Mouse (Mus musculus) lung, adult 18-20 months (tissue): ENCODE data around the gene Rpgrip1l.

Experiments
- DNase-seq, 2 experiments: peaks; one replicate each; pipeline ENCODE4 v3.0.0; 2022; ENCODE audit warnings: mixed read lengths in 2 of 2

The Rpgrip1l gene

DNA sequence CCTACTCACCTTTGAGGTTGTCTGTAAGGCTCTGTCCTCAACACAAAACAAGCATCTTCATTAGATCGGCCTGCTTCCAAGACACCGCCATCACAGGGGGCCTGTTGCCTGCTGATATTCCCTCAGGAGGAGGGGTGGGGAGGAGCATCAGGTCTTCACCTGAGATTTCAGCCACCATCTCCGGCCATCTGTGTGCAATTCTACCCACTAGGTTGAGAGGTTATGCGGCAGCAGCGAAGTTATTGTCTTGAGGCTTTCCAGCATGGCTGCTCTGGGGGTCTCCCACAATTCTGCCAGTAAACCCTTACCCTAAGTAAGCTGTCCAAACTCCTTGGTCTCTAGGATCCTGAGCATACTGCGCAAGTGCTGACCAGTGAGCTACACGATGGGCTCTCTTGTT is 113.2 kb downstream of the Rpgrip1l start, which contains the start of gene Aktip:
Gene Aktip (minus strand): TSS at position 101 of the 400 bp plus-strand sequence.
- no peak for DNase-seq

DNA sequence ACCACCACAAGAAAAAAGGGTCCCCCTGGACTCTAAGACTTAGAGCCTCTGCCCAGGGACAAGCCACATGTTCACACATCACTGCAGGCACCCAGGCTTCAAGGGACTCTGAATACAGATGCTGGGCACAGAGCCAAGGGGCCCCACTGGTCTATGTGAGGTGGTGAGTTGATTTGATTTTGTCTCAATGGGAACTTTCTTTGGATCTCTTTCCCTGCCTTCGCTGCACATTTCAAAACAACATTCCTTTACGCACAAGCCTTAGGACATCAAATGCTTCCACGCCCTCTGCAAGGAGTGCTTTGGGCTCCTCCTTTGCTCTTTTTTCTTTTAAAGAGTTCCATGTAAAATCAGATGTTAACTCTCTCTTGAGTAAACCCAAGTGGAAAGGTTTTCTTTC is 115.0 kb downstream of the Rpgrip1l start:
- no peak for DNase-seq

DNA sequence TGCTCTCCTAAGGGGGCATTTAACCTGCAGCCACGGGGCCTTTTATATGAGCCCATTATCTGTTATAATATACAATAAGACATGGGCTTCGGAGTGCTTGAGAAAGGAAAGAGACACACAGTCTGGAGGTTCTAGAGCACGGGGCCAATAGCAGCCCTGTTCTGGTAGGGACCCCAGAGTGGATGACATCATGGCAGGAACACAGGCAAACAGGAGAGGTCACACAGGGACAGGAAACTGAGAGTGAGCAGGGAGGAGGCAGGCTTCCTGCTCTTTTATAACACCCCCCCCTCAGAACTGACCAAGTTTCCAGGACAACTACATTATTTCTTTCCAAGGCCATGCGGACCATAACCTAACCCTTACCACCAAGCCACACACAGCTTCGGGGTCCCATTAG is 115.8 kb downstream of the Rpgrip1l start:
- no peak for DNase-seq

DNA sequence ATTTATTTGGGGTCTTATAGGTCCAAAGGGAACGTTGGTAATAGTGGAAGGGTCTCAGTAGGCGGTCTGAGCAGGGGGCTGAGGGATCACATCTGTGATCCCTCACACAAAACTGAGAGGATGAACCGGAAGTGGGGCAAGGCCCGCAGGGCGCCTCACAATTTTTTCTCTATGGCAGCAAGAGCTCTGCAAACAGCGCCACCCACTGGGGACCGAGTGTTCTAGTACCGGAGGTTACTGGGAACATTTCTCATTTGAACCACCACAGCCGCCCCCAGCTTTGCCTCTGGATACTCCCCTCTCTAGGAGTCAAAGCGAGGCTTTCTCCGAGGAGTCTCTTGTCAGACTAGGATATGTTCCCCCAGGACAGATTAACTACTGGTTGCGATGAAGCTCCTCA is 116.4 kb downstream of the Rpgrip1l start:
- DNase-seq: no peak

DNA sequence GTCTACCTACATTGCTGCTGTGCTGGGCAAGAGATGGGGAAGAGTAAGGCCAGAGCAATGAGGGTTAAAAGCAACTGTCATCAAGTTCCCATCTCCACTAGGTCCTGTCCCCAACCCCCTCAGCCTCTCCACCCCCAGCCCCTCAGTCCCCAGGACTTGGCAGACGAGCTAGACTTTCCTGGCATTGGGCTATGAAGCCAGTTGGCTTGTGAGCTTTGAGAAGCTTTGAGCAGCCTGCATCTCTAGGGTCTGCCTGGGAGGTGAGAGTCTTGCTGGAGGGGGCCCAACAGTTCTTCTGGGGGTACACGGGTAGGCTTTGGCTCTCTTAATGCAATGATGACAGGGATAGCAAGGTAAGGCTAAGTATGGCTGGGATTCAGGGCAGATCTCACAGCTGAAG is 119.0 kb downstream of the Rpgrip1l start:
- DNase-seq: no peak

DNA sequence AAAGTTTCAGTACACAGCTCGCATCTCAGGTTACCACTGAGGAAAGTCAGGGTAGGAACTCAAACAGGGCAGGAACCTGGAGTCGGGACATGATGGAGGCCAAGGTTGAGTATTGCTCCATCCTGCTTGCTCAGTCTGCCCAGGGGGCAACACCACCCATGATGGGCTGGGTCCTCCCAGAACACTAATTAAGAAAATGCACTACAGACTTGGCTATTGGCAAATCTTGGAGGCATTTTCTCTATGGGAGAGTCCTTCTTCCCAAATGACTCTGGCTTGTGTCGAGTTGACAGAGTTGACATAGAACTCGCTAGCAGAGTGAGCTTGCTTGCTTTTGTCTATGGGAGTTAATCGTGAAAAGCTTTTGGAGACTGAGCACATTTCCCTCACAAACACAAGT is 120.1 kb downstream of the Rpgrip1l start:
- DNase-seq: no peak

DNA sequence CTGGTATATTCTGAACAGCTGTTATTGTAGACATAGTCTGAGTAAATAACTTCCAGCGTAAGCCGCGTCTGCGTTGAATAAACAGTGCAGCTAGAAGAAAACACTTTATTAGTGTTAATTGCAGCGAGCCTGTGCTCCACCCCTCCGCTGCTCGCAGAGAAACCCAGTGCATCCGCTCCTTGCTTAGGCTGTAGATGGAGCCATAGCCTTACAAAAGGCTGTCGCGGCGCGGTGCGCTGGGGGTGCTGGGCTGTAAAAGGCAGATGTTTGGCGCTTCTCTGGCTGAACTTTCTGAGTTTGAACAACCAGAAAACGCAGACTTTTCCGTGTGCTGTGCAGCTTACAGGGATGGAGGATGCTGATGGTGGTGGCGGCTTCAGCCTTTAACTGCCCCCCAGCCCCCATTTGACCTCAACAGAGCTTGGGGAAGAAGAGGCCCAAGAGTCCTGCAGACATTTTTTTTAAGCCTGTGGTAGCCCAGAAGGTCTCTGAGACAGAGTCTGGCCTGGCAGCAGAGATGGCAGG is 122.2 kb downstream of the Rpgrip1l start:
- peak; percentile 19 to 50 for DNase-seq

DNA sequence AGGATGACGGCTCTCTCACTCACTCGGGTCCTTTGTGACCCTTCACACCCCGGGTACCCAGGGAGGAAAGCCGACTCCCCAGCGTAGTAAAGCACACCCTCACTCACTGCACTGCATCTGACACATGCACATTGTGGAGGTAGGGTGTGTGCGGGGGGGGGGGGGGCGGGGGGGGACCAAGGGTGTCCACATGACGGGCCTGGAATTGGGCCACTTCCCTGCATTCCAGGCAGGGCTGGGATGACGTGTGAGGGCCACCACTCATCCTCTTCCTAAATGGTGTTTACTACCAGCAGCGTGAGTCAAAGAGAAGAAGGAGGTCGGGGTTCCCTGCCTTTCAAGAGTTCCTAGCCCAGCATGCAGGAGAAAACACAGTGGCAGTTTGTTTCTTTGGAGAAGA is 124.9 kb downstream of the Rpgrip1l start:
- DNase-seq: no peak

DNA sequence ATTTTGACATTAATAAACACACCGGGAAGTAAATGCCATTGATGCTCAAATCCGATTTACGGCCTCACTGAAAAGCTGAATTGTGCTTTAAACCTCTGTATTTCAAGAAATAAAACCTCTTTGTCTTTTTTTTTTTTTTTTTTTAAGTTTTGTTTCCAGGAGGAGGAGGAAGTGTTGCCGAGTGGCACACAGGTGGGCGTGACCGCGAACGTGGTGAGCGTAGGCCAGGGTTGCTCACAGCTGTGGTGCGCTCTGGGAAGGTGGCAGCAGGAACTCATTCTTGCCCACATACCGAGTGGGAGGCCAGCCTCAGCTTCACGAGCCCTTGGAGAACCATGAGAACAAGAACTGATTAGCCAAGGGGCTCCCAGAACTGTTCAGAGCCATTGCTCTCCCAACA is 126.7 kb downstream of the Rpgrip1l start:
- no peak for DNase-seq

DNA sequence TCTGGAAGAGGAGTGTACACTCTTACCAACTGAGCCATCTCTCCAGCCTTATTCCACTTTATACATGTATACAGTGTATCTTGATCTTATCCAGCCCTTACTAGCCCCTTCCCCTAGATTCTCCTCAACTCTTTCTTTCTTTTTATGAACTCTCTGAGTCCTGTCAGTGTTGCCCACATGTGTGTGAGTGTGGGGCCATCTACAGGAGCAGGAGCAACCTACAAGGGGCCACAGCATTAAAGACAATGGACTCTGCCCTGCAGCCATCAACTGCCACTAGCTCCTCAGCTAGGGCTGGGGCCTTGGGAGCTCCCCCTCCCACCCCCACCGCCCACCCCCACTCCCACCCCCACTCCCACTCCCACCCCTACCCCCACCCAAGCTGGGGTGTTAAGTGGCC is 135.4 kb downstream of the Rpgrip1l start:
- no peak for DNase-seq

DNA sequence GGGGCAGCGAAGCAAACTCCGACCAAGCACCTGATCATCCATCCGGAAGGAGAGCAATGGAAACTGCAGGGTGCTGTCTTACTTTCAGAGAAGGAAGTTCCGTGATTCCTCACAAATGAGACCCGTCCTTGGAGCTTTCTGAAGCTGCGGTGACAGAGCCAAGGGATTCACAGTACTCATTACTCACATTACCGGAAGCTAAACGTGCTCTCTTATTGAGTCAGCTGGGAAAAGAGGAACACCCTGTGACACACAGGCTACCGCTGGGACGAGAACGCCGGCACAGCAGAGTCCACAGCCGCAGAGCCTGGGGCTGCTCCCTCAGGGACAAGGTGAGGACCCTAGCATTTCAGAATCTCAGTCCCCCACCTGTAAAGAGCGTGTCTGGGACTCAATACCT is 136.9 kb downstream of the Rpgrip1l start:
- no peak for DNase-seq

DNA sequence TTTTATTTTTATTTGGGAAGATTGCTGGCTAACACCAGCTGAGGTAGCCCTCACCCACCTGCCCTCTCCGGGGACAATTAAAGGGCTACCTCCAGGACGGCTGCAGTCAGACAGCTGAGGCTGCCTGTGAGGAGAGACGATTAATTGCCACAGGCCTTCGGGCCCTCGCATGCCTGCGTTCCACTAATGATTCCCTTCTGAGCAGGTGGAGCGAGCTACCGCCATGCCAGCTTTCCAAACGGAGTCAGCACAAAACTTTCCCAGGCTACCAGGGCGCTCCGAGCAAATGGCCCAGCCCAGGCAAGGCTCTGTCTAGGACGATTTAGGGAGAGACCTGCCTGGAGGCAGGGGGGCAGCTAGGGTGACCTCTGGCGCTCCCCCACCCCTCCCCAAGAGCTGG is 141.5 kb downstream of the Rpgrip1l start:
- DNase-seq: no peak

DNA sequence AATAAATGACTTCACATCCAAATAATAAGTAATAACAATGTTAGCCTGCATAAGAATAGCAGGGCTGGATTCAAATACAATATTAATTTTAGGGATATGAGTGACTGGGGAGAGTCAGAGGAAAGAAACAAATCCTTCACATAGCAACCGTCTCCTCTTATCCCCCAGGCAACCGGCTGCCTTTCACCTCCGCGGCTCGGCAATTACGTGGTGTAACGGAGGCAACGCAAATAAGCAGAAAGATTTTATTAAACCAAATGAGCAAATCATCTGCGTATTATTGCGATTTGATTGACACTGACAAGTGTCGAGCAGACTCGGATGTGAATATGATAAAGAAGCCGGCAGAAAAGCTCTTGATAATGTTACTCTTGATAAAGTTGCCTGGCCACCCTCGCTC is 142.1 kb downstream of the Rpgrip1l start:
- no peak for DNase-seq

DNA sequence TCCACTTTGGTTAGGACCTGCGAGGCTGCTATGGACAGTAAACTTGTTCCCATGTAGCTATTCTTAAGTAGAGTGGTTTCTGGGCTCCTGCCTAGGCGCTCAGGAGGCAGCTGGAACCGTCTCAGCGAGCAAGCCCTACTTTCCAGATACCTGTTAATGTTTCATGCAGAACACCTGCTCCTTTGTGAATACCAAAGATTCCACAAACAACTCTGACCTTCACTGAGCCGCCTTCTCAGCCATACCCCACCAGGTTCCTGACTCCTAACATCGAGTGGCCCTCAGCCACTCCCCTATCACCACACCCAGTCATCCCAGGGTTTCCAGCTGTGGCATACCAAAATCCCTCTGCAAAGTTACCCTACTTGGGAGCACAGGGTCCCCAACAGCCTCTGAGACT is 142.9 kb downstream of the Rpgrip1l start:
- no peak for DNase-seq
